Mouse (Mus musculus) heart, postnatal 0 days (tissue): ENCODE measurements around the gene Trp63.

Source experiments
- CTCF ChIP-seq: IDR thresholded peaks from 2 replicates; pipeline ENCODE4 v1.5.1; 2016; ENCODE audit warnings: antibody characterized with exemption, control low read depth, low read depth
- EP300 ChIP-seq: IDR thresholded peaks from 2 replicates; pipeline ENCODE4 v1.6.1; 2016; ENCODE audit warnings: antibody characterized with exemption, low read depth

- TF ChIP-seq CTCF: no peak
- TF ChIP-seq EP300: no peak
Observed at GRCm38 (mm10) chr16:25860731-25861505, 177.4 kb downstream of the Trp63 start.
